Mouse (Mus musculus): ENCODE measurements around the gene Acap1. TPM values are rescaled to one million over a fixed set of nuclear protein-coding genes. Genes with fewer than 3 reads are reported as not detected.
A peak's percentile ranks its signal among the peaks of the same experiment; 100 is the strongest.

The Acap1 gene
- total RNA-seq, 2 experiments from 2014 or later, result 23.6 to 67.5 TPM

GRCm38 (mm10) chr11:69908645-69909044 lies 13.3 kb upstream of the Acap1 start:
- no peak for ATAC-seq (replicated peaks; ENCODE audit: poor library complexity)

- no peak for ATAC-seq (replicated peaks; ENCODE audit: poor library complexity)
Observed at GRCm38 (mm10) chr11:69904311-69904710, 9.0 kb upstream of the Acap1 start.

GRCm38 (mm10) chr11:69902972-69903371 lies 7.6 kb upstream of the Acap1 start:
- ATAC-seq (replicated peaks; ENCODE audit: poor library complexity), result no peak

GRCm38 (mm10) chr11:69901993-69902392 lies 6.7 kb upstream of the Acap1 start:
- no peak for ATAC-seq (replicated peaks; ENCODE audit: poor library complexity)

- ATAC-seq (replicated peaks; ENCODE audit: poor library complexity), result peak; percentile 87
Observed at GRCm38 (mm10) chr11:69901406-69901846, 6.1 kb upstream of the Acap1 start.

GRCm38 (mm10) chr11:69900471-69901405 lies 5.4 kb upstream of the Acap1 start, which contains the start of the genes 2810408A11Rik and Neurl4:
2810408A11Rik (minus strand) TSS chr11:69900987.
Neurl4 (plus strand) TSS chr11:69901072.
- ATAC-seq (replicated peaks; ENCODE audit: poor library complexity), result peak; percentile 83

GRCm38 (mm10) chr11:69899870-69900269 lies 4.5 kb upstream of the Acap1 start:
- ATAC-seq (replicated peaks; ENCODE audit: poor library complexity), result no peak

GRCm38 (mm10) chr11:69894671-69895070 lies 668 bp downstream of the Acap1 start:
- ATAC-seq (replicated peaks; ENCODE audit: poor library complexity), result peak; percentile 70

GRCm38 (mm10) chr11:69891482-69891881 lies 3.9 kb downstream of the Acap1 start:
- peak; percentile 40 for ATAC-seq (replicated peaks; ENCODE audit: poor library complexity)

- peak; percentile 70 for ATAC-seq (replicated peaks; ENCODE audit: poor library complexity)
Observed at GRCm38 (mm10) chr11:69886907-69887635, 8.3 kb downstream of the Acap1 start.

GRCm38 (mm10) chr11:69884663-69885062 lies 10.7 kb downstream of the Acap1 start:
- no peak for ATAC-seq (replicated peaks; ENCODE audit: poor library complexity)

- ATAC-seq (replicated peaks; ENCODE audit: poor library complexity), result no peak
Observed at GRCm38 (mm10) chr11:69884240-69884639, 11.1 kb downstream of the Acap1 start.

- ATAC-seq (replicated peaks; ENCODE audit: poor library complexity), result 0 out of 2 replicates have a peak, but pooled peaks have one; percentile 6
Observed at GRCm38 (mm10) chr11:69883527-69884151, 11.7 kb downstream of the Acap1 start.

- no peak for ATAC-seq (replicated peaks; ENCODE audit: poor library complexity)
Observed at GRCm38 (mm10) chr11:69883066-69883465, 12.3 kb downstream of the Acap1 start.

GRCm38 (mm10) chr11:69881787-69882670 lies 13.3 kb downstream of the Acap1 start:
- no peak for ATAC-seq (replicated peaks; ENCODE audit: poor library complexity)

GRCm38 (mm10) chr11:69880853-69881603 lies 14.3 kb downstream of the Acap1 start, which contains the start of gene Kctd11:
Kctd11 (minus strand) TSS chr11:69881406.
- ATAC-seq (replicated peaks; ENCODE audit: poor library complexity), result peak; percentile 56

- peak; percentile 35 for ATAC-seq (replicated peaks; ENCODE audit: poor library complexity)
Observed at GRCm38 (mm10) chr11:69880506-69880852, 14.9 kb downstream of the Acap1 start.

GRCm38 (mm10) chr11:69879711-69880110 lies 15.6 kb downstream of the Acap1 start:
- no peak for ATAC-seq (replicated peaks; ENCODE audit: poor library complexity)

GRCm38 (mm10) chr11:69878952-69879351 lies 16.4 kb downstream of the Acap1 start:
- ATAC-seq (replicated peaks; ENCODE audit: poor library complexity), result peak; percentile 35
